Mouse (Mus musculus) yolk sac, embryonic 10.5 days (tissue): ENCODE data around the gene Gm9767.

Experiments
- DNase-seq: peaks from one replicate; pipeline ENCODE4 v3.0.0-alpha.2; 2017; ENCODE audit warnings: low spot score

Gm9767 gene

DNA sequence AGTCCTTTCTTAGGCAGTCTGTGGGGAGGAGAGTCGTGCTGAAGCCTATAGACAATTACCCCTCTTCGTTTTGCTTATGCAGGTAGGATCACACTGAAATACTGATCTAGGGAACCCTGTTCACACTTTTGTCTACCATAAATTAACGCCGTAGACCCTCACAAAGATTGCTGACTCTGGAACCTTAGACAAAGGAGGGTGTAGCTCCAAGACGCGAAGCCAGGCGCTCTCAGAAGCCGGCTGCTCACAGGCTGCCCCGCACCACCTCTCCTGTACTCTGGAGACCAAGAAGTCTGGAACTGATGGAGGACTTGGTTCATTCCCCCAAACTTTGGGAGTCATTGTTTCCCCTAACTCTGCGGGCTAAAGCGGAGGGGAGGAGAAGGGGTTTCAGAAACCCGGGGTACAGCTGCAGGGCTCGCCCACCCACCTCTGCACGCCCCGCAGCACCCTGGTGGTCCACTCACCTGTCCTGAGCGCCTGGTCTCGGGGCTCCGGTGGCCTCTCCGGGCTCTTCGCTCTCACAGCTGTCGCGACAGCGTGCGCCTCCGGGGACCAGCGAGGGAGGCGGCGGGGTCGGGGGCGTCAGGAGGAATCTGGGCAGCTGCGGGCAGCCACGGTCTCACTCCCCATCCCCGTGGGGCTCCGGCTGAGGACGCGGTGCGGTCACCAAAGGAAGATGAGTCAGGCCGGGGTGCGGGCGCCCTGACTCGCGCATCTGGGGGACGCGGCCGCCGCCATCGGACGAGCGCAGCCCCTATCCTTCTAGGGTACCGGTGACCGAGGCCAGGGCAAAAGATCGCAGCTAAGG, at the start of gene Gm9767:
Gene Gm9767, plus strand, starts transcription at position 585 of the 811 bp plus-strand sequence.
- DNase-seq, result no peak

DNA sequence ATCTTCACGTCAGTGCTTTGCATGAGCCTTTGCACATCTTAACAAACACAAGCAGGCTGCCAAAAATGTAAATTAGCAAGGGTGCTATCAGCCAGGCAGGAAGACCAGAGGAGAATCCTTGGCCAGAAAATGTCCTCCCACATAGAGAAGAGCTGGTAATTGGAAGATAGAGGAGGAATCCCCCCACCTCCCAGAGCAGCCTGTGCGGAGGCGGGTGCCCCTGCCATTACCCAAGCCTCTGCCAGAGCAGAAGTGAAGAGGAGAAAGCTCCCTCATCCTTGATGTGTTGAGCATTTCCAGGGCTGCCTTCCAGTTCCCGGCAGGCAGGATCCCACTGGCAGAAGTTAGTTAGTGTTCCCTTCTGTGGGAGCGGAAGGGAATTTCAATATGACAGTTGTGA, 43.1 kb upstream of the Gm9767 start:
- no peak for DNase-seq

DNA sequence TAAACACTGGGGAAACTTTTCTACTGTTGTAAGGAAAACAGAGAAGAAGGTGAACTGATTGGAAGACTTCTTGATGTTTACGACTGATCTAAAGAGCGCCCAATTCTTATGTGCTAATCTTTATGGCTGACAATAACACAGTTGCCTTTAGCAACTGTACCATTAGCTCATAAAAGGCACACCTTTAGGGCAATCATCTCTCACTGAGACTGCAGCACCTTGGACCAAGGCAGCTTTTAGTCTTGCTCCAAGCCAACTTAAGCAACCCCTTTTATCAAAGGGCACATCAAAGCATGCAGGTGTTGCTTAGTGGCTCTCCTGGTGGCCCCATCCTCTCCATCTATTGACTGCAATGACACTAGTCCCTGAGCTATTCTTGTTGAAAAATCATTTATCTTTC, 26.9 kb upstream of the Gm9767 start:
- no peak for DNase-seq

DNA sequence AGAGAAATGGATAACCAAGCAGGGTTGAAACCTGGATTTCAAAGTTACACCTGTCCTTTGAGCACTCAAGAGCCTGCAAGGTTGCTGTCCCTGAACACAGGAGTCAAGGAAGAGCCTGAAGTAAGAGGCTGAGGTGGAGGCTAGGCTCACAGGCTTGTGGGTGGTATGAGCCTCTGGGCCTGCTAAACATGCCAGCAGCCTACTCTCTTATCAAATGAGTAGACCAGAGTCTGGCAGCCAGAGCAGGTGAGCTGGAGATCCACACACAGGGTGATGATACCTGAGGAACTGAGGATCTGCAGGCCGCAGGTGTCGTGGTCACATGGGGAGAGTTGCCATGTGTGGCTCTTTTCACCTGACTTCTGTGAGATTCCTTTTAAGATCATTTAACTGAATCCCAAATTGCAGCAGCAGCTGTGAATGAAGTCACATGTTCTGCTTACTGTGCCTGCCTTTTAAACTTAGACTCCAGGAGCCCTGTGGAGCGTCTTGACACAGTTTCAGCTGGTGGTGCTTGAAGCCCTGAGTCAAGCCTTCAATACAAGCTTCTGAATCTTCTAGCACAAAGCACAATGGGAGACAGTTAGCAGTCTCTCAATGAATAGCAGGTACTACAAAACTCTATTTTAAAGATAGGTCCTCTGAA, 18.3 kb upstream of the Gm9767 start:
- no peak for DNase-seq

DNA sequence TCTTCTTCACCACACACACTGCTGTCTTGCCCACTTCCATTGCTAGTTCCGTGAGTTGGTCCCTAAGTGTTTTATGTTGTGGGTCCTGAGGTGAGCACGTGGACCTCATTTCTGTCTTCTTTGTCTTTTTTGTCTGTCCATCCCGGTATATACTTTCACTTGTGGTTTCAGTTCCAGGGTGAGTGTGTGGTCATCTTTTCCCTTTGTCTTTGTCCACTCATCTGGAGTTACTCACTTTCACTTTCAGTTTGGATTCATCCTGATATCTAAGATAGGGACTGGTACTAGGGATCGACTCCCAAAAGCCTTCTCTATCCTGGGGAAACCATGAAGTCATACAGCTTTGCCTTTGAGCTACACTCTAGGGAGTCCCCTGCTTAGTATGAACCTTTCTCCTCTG, 15.0 kb upstream of the Gm9767 start:
- no peak for DNase-seq

DNA sequence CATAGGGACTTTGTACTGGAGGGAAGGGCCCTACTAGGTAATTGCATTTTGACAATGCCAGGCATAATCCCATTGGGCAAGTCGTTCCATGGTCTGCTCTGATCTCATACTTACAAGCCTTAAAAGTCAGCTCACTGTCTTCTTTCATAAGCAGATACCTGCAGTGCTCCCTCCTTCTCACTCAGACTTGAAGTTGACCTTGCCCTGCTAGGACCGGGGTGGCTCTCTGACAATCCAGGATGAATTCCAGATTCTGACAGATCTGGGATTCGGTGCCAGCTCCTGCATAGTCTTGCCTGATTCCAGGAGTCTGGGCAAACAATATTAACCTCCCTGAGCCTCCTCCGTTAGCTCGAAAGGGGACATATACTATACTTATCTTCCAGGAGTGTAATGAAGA, 6.1 kb upstream of the Gm9767 start:
- no peak for DNase-seq

DNA sequence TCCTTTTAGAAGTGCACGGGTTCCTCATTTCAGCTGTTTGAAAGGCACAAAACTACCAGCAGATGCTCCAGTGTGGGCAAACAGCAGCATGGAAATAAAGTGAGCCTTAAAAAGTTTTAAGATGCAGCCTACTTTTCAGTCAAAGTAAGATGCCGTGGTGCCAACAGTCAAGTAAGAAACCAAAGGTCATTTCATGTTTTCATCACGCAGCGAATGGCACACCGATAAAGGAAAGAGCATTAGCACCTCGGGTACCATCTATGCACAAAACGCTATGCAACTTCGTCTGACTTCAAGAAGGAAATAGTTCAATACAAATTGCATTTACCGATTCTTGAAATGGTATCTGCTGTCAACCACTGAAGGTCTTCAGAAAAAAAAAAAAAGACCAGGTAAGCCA, 1.1 kb upstream of the Gm9767 start:
- DNase-seq, result no peak

DNA sequence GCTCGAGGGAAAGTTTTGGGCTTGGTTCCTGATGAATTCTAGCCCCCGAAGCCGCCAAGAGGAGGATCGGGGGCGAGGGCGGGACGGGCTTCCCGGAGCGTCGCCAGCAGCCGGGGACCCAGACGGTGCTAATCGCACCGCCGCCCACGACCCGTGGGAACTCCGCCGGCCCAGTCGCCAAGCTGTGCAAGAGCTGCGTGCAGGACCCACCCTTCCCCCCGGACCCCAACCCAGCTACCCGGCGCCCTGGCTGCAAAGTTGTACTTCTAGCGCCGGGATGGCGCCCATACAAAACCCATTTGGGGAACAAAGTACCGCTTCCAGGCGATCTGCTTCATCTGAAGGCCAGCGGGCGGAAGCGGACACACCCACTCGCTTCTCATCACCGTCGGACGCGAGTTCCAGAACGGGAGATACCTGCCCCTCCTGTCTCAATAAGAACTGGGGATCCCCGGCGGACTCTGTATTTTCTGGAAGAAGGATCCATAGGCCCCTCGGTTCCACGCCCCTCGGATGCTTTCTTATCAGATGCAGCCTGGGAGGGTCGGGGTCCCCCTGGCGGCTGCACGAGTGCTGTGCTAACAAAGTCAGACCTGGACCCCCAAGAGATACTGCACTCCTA, 577 bp downstream of the Gm9767 start, which contains the start of gene Tmem200a:
Gene Tmem200a, minus strand, starts transcription at position 532 of the 622 bp plus-strand sequence.
- peak; percentile 55 for DNase-seq

DNA sequence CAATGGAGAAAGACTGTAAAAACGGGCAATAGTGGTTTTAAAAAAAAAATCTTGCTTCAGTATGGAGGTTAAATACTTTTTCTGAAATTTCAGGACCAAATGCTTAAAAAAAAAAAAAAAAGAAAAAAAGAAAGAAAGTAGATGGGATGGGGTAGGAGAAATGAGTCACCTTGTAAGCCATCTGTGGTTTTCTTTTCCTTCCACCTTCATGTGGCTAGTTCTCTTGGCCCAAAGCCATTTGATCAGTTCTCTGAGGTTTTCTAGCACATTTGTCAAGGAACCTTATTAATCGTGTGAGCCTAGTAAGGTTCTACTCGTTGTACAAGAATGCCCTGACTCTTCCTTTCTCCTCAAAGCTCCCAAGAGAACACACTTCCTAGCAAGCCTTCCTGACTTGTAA, 1.6 kb downstream of the Gm9767 start:
- no peak for DNase-seq

DNA sequence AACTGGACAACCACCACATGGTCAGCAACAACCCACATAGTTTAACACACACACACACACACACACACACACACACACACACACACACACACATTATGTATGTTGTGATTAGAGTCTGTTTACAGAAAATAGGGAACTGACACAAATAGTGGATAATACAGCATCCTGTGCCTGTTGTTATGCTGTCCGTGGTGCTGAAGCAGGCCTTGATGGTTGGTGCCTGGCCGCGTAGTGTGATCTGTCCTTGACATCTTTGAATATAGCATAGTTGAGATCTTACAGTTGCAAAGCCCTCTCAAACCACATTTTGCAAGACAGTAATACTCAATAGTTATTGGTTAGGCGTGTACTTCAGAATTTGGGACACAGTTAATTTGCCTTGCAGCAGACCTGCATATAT, 4.0 kb downstream of the Gm9767 start:
- DNase-seq, result peak; percentile 10

DNA sequence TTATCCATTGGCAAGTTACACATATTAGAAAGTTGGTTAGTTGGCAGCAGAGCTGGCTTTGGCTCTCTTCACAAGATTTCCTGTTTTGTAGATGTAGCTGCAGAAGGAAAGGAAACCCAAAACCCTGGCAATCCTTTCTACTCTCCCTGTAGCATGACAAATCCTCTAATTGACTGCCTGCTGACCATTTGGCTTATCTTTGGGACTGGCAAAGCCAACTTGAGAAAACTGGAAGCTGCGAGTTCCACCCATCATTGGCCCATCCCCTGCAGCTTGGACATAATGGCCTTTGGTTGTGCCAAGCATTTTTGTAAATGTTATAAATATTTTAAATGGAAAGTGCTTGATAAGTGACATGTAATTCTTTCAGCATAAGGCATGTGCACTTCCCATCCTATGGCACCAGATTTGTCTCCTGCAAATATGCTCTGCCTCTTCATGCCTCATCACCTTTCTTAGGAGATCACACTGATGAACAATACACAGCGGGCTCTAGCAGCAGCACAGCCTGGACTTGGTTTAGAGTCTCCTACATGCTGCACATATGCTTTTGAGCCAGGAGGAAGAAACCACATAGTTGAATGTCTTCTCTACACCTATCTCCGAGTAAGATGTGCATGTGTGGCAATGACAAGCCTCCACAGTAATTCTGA, 25.4 kb downstream of the Gm9767 start:
- DNase-seq, result no peak

DNA sequence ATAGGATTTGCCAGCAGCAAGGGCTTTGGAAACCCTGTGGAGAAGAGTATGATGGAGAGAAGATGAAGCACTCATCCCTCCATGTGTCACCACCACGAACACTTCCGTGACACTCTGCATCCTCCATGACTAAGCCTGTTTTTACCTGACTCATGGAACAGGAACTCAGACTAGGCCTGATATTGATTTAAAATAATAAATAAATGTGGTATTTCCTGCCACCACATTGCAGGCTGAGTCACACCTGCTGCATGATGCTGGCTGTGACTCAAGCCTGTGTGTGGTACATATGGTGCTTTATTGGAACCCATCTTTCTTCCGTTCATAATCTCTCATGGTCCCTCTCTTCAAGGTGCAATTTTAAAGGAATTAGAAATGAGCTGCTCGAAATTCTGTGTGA, 36.4 kb downstream of the Gm9767 start:
- DNase-seq, result no peak

DNA sequence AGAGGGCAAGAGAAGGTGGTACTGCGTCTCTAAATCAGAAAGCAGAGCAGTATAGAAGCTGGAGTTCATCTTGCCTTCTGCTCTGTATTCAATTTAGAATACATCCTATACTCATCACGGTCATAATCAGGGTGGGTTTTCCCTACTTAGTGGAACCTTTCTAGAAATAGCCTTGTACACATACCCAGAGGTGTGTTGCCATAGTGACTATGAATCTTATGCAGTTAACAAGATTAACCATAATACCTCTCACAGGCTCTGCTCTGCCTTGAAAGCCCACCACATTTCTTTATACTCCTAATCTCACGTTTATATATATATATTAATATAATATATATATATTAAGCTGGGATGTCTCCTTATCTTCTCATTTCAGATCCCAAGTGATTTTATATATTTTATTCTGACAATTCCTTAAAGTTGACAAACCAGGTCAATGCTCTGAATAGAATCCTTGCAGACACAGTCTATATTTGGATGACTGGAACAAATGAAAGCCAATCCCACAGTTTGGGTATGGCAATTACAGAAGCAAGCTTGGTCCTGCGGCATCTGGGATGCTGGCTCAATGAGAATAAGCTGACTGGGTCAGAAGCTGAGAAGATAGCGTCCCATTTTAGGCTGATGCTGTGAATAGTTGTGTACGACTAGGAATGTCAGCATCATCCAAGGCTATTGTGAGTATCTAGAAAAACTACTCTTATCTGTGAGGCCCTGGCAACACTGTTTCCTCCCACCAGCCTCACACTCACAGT, 41.2 kb downstream of the Gm9767 start:
- no peak for DNase-seq

DNA sequence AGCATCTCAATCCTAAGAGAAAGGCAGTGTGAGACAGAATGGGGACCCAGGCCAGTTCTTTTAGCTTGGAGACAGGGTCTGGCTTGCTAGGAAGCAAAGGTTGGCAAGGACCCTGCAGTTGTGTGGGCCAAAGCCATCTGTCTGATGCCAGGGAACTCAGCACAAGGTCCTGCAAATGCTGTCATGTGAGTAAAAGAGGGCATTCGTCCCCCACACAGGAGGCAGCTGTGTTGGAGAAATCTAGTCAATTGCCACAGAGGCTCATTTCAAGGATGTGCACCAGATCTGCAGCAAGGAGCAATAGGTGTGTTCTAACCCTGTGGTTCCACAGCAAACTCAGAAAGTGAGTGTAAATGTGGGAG, 41.7 kb downstream of the Gm9767 start:
- no peak for DNase-seq
